Mouse (Mus musculus) MEL (cell line): ENCODE measurements around the gene Men1. TPM values are rescaled to one million over a fixed set of nuclear protein-coding genes. Genes with fewer than 3 reads are reported as not detected.

Experiments used
- DNase-seq: peaks from one replicate; pipeline ENCODE4 v3.0.0; 2011; ENCODE audit warnings: low read depth, low spot score
- H3K27ac ChIP-seq: 2 replicates; pipeline ENCODE4 v1.5.1; 2012; ENCODE audit warnings: low read depth, mild to moderate bottlenecking, control low read depth, low read length, moderate library complexity; ENCODE audit not compliant: control insufficient read depth
- H3K27me3 ChIP-seq, 2 experiments: fragments of 150-350 bp in 1 of 2; sonication (generic) in 1 of 2; 2 replicates each; pipeline ENCODE4 v1.6.1; 2012; ENCODE audit warnings: low read length in 2 of 2, mild to moderate bottlenecking in 2 of 2, improper control_type of control experiment in 1 of 2, moderate library complexity in 1 of 2; ENCODE audit not compliant: insufficient read depth in 2 of 2, control insufficient read depth in 1 of 2
- H3K36me3 ChIP-seq, 2 experiments: 2 replicates each; pipeline ENCODE4 v1.6.1; 2012 to 2014; ENCODE audit warnings: low read length in 2 of 2, improper control_type of control experiment in 1 of 2, inconsistent platforms in 1 of 2, mild to moderate bottlenecking in 1 of 2; ENCODE audit not compliant: insufficient read depth in 2 of 2, control insufficient read depth in 1 of 2
- H3K4me1 ChIP-seq, 2 experiments: fragments of 150-350 bp in 1 of 2; sonication (generic) in 1 of 2; 2 replicates each; pipeline ENCODE4 v1.6.1; 2012; ENCODE audit warnings: low read length in 2 of 2, improper control_type of control experiment in 1 of 2, mild to moderate bottlenecking in 1 of 2; ENCODE audit not compliant: insufficient read depth in 2 of 2, control insufficient read depth in 1 of 2
- H3K4me3 ChIP-seq, 2 experiments: fragments of 150-350 bp in 1 of 2; sonication (generic) in 1 of 2; 2 replicates each; pipeline ENCODE4 v1.5.1; 2012; ENCODE audit warnings: low read depth in 2 of 2, low read length in 2 of 2, mild to moderate bottlenecking in 2 of 2, moderate library complexity in 2 of 2, control low read depth in 1 of 2, improper control_type of control experiment in 1 of 2; ENCODE audit not compliant: control insufficient read depth in 1 of 2, insufficient read depth in 1 of 2
- H3K79me2 ChIP-seq: 2 replicates; pipeline ENCODE4 v1.6.1; 2012; ENCODE audit warnings: mild to moderate bottlenecking, low read length, moderate library complexity; ENCODE audit not compliant: control insufficient read depth, poor library complexity, insufficient read depth
- H3K9ac ChIP-seq: 2 replicates; pipeline ENCODE4 v1.6.1; 2012; ENCODE audit warnings: low read depth, mild to moderate bottlenecking, control low read depth, low read length, moderate library complexity; ENCODE audit not compliant: control insufficient read depth, poor library complexity, severe bottlenecking
- H3K9me3 ChIP-seq: fragments of 150-350 bp; sonication (generic); replicated peaks from 2 replicates; pipeline ENCODE4 v1.6.1; 2012; ENCODE audit warnings: mild to moderate bottlenecking, low read length, improper control_type of control experiment, moderate library complexity; ENCODE audit not compliant: insufficient read depth
- BHLHE40 ChIP-seq: IDR thresholded peaks from 2 replicates; pipeline ENCODE4 v1.6.1; 2012; ENCODE audit warnings: low read depth, mild to moderate bottlenecking, inconsistent platforms, low read length, improper control_type of control experiment, borderline replicate concordance
- CHD1 ChIP-seq: IDR thresholded peaks from 2 replicates; pipeline ENCODE4 v1.6.1; 2012; ENCODE audit warnings: low read depth, mild to moderate bottlenecking, inconsistent platforms, low read length, improper control_type of control experiment
- CHD2 ChIP-seq: IDR thresholded peaks from 2 replicates; pipeline ENCODE4 v1.6.1; 2011; ENCODE audit warnings: low read length, improper control_type of control experiment
- CTCF ChIP-seq, 3 experiments: IDR thresholded peaks in 2 of 3; conservative IDR thresholded peaks in 1 of 3; 2 replicates each; pipeline ENCODE4 v1.5.1; 2011 to 2012; ENCODE audit warnings: low read length in 3 of 3, low read depth in 2 of 3, mild to moderate bottlenecking in 2 of 3, improper control_type of control experiment in 1 of 3, inconsistent platforms in 1 of 3, mixed read lengths in 1 of 3, moderate library complexity in 1 of 3; ENCODE audit not compliant: control insufficient read depth in 1 of 3, insufficient read depth in 1 of 3, poor library complexity in 1 of 3, severe bottlenecking in 1 of 3
- ETS1 ChIP-seq: IDR thresholded peaks from 2 replicates; pipeline ENCODE4 v1.6.1; 2012; ENCODE audit warnings: low read depth, mild to moderate bottlenecking, inconsistent platforms, low read length, improper control_type of control experiment, moderate library complexity
- GATA1 ChIP-seq: IDR thresholded peaks from 2 replicates; pipeline ENCODE4 v1.6.1; 2011; ENCODE audit warnings: low read depth, low read length, improper control_type of control experiment
- KAT2A ChIP-seq: conservative IDR thresholded peaks from 2 replicates; pipeline ENCODE4 v1.6.1; 2012; ENCODE audit warnings: low read depth, low read length, improper control_type of control experiment, inconsistent platforms
- MAX ChIP-seq: IDR thresholded peaks from 2 replicates; pipeline ENCODE4 v1.6.1; 2011; ENCODE audit warnings: low read length, improper control_type of control experiment
- MAZ ChIP-seq: IDR thresholded peaks from 2 replicates; pipeline ENCODE4 v1.6.1; 2012; ENCODE audit warnings: low read depth, mild to moderate bottlenecking, inconsistent platforms, low read length, improper control_type of control experiment
- MEF2A ChIP-seq: IDR thresholded peaks from 2 replicates; pipeline ENCODE4 v1.6.1; 2014; ENCODE audit warnings: low read depth, mild to moderate bottlenecking, inconsistent platforms, low read length, improper control_type of control experiment; ENCODE audit not compliant: poor library complexity, insufficient replicate concordance, severe bottlenecking; ENCODE audit errors: extremely low read depth
- MYC ChIP-seq: IDR thresholded peaks from 2 replicates; pipeline ENCODE4 v1.6.1; 2011; ENCODE audit warnings: low read depth, mild to moderate bottlenecking, low read length, improper control_type of control experiment, moderate library complexity
- NRF1 ChIP-seq: IDR thresholded peaks from 2 replicates; pipeline ENCODE4 v1.6.1; 2014; ENCODE audit warnings: low read depth, mild to moderate bottlenecking, inconsistent platforms, low read length, improper control_type of control experiment, moderate library complexity; ENCODE audit not compliant: poor library complexity, insufficient read depth, severe bottlenecking
- POLR2A ChIP-seq, 2 experiments: IDR thresholded peaks; 2 replicates each; pipeline ENCODE4 v1.6.1; 2011 to 2012; ENCODE audit warnings: low read length in 2 of 2, mild to moderate bottlenecking in 2 of 2, control low read depth in 1 of 2, improper control_type of control experiment in 1 of 2, low read depth in 1 of 2, moderate library complexity in 1 of 2; ENCODE audit not compliant: control insufficient read depth in 1 of 2, insufficient read depth in 1 of 2, poor library complexity in 1 of 2
- POLR2AphosphoS2 ChIP-seq: IDR thresholded peaks from 2 replicates; pipeline ENCODE4 v1.6.1; 2011; ENCODE audit warnings: low read length, improper control_type of control experiment
- POLR2AphosphoS5 ChIP-seq: IDR thresholded peaks from 2 replicates; pipeline ENCODE4 v1.6.1; 2012; ENCODE audit warnings: low read depth, borderline replicate concordance, mild to moderate bottlenecking, inconsistent platforms, low read length, moderate library complexity, mixed read lengths
- RAD21 ChIP-seq: IDR thresholded peaks from 2 replicates; pipeline ENCODE4 v1.6.1; 2011; ENCODE audit warnings: mild to moderate bottlenecking, low read depth, low read length, improper control_type of control experiment
- SIN3A ChIP-seq: IDR thresholded peaks from 2 replicates; pipeline ENCODE4 v1.6.1; 2012; ENCODE audit warnings: low read length, improper control_type of control experiment, inconsistent platforms
- TBP ChIP-seq: IDR thresholded peaks from 2 replicates; pipeline ENCODE4 v1.8.0; 2011; ENCODE audit warnings: low read depth, low read length, improper control_type of control experiment
- TCF12 ChIP-seq: IDR thresholded peaks from 2 replicates; pipeline ENCODE4 v1.6.1; 2014; ENCODE audit warnings: low read depth, mild to moderate bottlenecking, inconsistent platforms, low read length, improper control_type of control experiment, moderate library complexity
- ZKSCAN1 ChIP-seq: IDR thresholded peaks from 2 replicates; pipeline ENCODE4 v1.6.1; 2012; ENCODE audit warnings: low read depth, mild to moderate bottlenecking, inconsistent platforms, low read length, improper control_type of control experiment, moderate library complexity
- ZNF384 ChIP-seq: IDR thresholded peaks from 2 replicates; pipeline ENCODE4 v1.6.1; 2012; ENCODE audit warnings: low read depth, mild to moderate bottlenecking, inconsistent platforms, low read length, improper control_type of control experiment
- polyA plus RNA-seq, 2 experiments: library from polyadenylated mRNA; stranded (reverse) in 1 of 2; unstranded in 1 of 2; fragments of >175 nt in 1 of 2; fragments of >200 nt in 1 of 2; gene quantifications; 2 replicates each; pipeline versions ENCODE4 v1.2.1 to v1.2.4; 2012; ENCODE audit warnings: low replicate concordance in 2 of 2, low read depth in 1 of 2; ENCODE audit not compliant: insufficient read length in 2 of 2, insufficient read depth in 1 of 2, missing spikeins in 1 of 2
- total RNA-seq: library from RNA; depleted of rRNA; stranded (reverse); fragments of 300-350 nt; gene quantifications from 2 replicates; pipeline ENCODE4 v1.2.3, GENCODE M21; 2012

Gene Men1
- total and polyA plus RNA-seq, 3 experiments: 39.4 to 132 TPM; not detected in 1

- H3K9ac ChIP-seq: no peak overlapping the region
- peaks cover 0 to 2% of the 10 kb centered on the region in 2 experiments; a peak in 2 of 4 replicates for H3K36me3 ChIP-seq
- no peaks in the 10 kb centered on the region for H3K27me3 ChIP-seq
- TF ChIP-seq CHD2: no peak
- TF ChIP-seq MYC: no peak
- TF ChIP-seq POLR2AphosphoS5: no peak
- TF ChIP-seq TBP: no peak
- TF ChIP-seq MAX: no peak
- no peak for TF ChIP-seq SIN3A
- TF ChIP-seq GATA1: no peak
- no peak for TF ChIP-seq ZKSCAN1
- TF ChIP-seq ETS1: no peak
- TF ChIP-seq TCF12: no peak
- TF ChIP-seq RAD21: no peak
- no peak for TF ChIP-seq ZNF384
- TF ChIP-seq POLR2AphosphoS2: no peak
- no peak for TF ChIP-seq NRF1
- H3K4me3 ChIP-seq: no peak overlapping the region
- no peak overlapping the region for H3K27ac ChIP-seq
- no peak for DNase-seq
- no peaks in the 10 kb centered on the region; the same call in 1 of the 2 replicates for H3K79me2 ChIP-seq
- H3K9me3 ChIP-seq: no peaks in the 10 kb centered on the region
- peaks cover 0 to 10% of the 10 kb centered on the region in 2 experiments; a peak in 2 of 4 replicates for H3K4me1 ChIP-seq
Observed at GRCm38 (mm10) chr19:6343066-6343925, 8.5 kb downstream of the Men1 start.

GRCm38 (mm10) chr19:6343996-6344395, 9.2 kb downstream of the Men1 start:
- H3K9ac ChIP-seq: no peak overlapping the region
- H3K79me2 ChIP-seq: no peaks in the 10 kb centered on the region; the same call in 1 of the 2 replicates
- no peak for DNase-seq
- no peak overlapping the region for H3K27ac ChIP-seq
- no peak overlapping the region for H3K4me3 ChIP-seq
- no peak for TF ChIP-seq MAZ
- TF ChIP-seq CTCF (IDR thresholded peaks at IDR 0.05 in 2 of 3, conservative IDR thresholded peaks at IDR 0.05 in 1 of 3; ENCODE audit: control insufficient read depth in 1 of 3, insufficient read depth in 1 of 3, low read depth in 2 of 3, low read length in 3 of 3, poor library complexity in 1 of 3, severe bottlenecking in 1 of 3): no peak
- TF ChIP-seq ETS1: no peak
- no peak for TF ChIP-seq MEF2A
- TF ChIP-seq TBP: no peak
- no peak for TF ChIP-seq CHD1
- no peak for TF ChIP-seq BHLHE40
- no peak for TF ChIP-seq KAT2A
- TF ChIP-seq POLR2A (IDR thresholded peaks at IDR 0.05; ENCODE audit: control insufficient read depth in 1 of 2, insufficient read depth in 1 of 2, low read depth in 1 of 2, low read length in 2 of 2, poor library complexity in 1 of 2): no peak
- no peaks in the 10 kb centered on the region for H3K27me3 ChIP-seq
- no peaks in the 10 kb centered on the region for H3K9me3 ChIP-seq
- peaks cover 0 to 2% of the 10 kb centered on the region in 2 experiments; a peak in 2 of 4 replicates for H3K36me3 ChIP-seq
- H3K4me1 ChIP-seq: peaks cover 0 to 10% of the 10 kb centered on the region in 2 experiments; a peak in 2 of 4 replicates
